Mouse (Mus musculus): ENCODE measurements at regions not wholly inside any gene's neighbourhood (a gene's known extent, or its start where the extent isn't known, plus 50 kb on each side); places are given as distances from the start of the nearest gene placed in this dataset.

DNA sequence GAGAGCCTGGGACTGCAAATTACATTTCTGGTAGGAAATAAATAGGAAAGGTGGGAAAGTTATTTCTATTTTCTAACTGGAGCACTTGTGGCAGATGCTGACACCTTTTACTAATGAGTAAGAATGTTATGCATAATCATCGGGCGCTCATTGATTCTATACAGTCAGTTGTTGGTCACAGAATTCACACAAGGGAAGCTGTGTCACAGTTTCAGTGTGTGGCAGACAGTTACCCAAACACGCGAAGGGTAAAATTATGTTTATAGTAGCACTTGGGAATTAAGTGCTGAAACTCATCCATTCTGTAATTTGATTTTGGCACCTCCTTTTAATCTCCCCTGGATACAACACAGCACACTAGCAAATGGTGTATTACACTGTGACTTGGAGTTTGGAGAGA, 1376.8 kb downstream of the Sis start:
- ATAC-seq (ENCODE audit: low TSS enrichment) = peak; percentile 34; the same call in 1 of the 2 replicates

DNA sequence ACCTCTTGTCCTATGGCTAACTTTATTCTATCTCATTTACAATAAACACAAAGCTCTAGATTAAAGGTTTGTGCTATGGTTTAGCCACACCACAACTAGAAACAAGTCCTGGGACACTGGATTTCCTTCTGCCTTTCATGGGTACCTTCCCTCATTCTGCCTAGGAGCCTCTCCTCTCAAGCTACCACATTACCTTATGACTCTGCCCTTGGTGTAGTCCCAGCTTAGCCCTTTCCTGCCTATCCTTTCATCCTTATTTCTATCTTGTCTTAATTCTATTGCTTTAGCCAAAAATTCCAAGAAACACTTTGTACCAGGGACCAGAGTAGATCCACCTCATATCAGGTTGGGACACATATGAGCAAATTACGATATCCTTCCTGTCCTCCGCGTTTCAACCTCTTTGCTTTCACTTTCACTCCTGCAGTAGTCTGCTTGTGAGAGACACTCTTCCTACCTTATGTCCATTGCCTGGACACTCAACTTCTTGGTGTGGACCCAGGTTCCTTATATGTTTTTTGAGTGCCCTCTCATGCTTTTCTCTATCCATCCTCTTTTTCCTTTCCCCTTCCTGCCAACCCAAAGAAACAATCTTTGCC, 1403.7 kb downstream of the Sis start:
- no peak for ATAC-seq (ENCODE audit: low TSS enrichment)

DNA sequence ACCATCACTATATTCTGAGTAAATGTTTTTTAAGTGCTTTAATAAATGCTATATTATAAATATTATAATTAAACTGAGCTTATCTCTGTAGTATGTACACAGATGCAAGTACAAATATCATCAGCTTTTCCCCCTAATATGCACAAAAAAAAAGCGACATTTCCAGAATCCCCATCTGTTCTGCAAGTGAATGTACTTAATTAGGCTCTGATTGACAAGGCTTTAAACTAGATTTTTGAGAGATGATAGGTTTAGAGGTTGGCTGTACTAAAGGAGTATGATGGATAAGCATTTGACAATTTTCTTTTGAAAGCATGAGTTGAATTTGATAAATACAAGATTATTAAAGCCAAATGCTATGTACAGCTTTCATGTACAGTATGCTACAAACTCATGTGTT, 1404.8 kb downstream of the Sis start:
- no peak for ATAC-seq (ENCODE audit: low TSS enrichment)

DNA sequence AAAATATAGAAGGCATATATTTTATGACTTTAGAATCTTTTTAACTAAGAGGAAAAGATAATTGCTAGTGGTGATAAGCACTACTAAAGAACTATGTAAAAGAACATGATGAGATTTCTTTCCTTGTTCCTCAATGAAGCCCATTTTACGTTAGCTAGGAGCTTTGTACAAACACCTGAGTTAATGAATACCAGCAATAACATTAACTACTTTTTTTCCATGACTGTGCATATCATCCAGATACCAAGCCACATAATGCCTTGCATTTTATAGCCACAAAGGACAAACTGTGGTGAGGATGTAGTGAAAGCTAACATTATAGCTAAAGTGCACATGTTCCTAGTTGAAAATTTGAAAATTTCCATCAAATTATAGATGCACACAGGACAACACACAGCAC, 1421.8 kb downstream of the Sis start:
- ATAC-seq (ENCODE audit: low TSS enrichment) = no peak

DNA sequence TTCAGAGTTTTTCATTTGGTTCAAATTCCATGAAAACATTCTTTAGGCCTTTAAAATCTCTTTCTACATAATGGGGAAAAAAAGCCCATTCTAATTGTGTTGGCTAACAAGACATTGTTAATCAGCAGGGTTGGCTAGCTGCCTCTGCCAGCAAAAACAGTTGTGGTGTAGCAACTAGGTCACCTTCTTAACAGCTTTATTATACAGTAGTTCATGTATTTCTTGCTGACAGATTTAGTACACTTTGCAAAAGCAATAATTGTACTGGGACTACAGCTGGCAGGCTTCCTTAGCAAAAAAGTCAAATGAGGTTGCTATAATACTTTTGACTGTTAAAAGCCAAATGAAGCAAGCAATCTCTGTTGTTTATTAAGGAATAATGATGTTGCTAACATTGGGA, 1454.8 kb downstream of the Sis start:
- ATAC-seq (ENCODE audit: low TSS enrichment) = peak; percentile 73

All from frontal cortex, adult (tissue).